Mouse (Mus musculus): ENCODE measurements around the gene Apoc1. TPM values are rescaled to one million over a fixed set of nuclear protein-coding genes. Genes with fewer than 3 reads are reported as not detected.

The Apoc1 gene
- total RNA-seq (2014; rRNA removed) (7,017 and 7,765 TPM in 2 replicates), polyA plus RNA-seq (2012; rRNA removed) (5,801 and 8,240 TPM in 2 replicates)

DNA sequence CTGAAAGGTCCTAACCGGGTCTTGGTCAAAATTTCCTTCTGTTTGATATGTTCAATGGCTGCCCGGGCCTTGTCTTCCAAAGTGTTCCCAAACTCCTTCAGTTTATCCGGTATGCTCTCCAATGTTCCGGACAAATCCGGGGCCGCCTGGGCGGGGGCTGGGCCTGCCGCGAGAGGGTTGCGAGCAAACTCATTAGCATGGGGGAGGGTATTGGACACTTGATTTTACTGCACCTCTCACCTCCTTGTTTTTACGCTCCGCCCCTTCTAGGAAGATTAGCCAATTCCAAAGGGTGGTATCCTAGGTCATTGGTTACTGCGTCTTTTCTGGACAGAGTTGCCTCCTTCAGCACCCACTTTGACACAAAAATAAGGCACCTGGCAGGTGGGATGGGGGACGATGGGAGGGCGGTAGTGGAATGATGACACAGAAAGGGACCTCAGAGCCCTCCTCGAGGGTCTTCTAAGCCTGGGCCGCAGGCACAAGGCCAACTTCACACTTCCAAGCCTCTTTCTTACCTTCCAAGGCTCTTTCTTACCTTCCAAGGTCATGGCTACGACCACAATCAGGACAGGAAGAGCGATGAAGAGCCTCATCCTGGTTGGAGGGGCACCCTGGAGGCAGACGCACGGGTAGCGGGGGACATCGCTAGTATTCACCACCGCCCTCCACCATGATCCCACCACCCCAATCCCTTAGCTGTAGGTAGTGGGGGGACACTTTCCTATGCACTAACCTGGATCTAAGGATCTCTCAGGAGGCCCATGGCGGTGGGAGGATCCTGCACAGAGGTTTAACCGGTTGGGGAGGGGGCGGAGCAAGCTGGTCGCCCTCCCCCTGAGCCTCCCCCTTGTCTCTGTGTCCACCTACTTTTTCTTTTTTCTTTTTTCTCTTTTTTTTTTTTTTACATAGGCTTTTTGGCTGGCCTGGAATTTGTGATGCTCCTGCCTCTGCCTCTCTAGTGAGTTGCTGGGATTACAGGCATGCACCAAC lies at the start of gene Apoc1:
Gene Apoc1, minus strand, starts transcription at position 788 of the 993 bp plus-strand sequence.
- peak within 1 kb of the TSS; percentile 83 for H3K9ac ChIP-seq (ENCODE audit: low read depth, low read length)

DNA sequence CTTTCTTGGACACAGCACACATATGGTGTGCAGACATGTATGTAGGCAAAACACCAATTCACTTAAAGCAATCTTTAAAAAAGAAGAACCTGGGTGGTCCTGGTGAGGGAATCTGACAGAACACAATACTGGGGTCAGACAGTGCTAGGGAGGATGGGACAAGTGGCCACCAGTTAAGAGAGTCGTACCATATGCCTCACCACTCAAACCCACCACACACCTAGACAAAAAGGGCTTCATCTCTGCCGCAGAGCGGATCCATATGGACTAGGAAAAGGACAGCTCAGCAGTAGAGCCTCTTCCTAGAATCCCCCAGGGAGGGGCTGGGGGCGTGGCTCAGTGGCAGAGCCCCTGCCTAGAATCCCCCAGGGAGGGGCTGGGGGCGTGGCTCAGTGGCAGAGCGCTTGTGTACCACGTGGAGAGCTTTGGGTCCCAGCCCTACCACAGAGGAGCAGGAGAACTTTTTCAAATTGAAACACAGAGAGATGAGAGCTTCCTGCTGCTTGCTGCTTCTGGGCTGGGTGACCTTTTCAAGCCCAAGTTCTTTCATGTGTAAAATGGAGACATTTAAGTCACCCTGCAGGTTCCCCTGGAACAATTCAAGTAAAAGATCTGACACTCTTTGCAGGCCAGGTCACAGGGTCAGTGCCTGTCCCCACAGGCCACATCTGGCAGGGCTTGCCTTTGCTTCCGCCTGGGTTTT lies 49.0 kb upstream of the Apoc1 start:
- Histone ChIP-seq H3K79me2 (ENCODE audit: control insufficient read depth, insufficient read depth, low read length) (peaks cover 5% of the 10 kb centered on the region; the same call in 1 of the 2 replicates), H3K4me1 (ENCODE audit: control insufficient read depth, insufficient read depth, low read length) (peaks cover 2% of the 10 kb centered on the region; the same call in 1 of the 2 replicates), H3K27me3 (ENCODE audit: control insufficient read depth, insufficient read depth, low read length) (no peaks in the 10 kb centered on the region), H3K9ac (ENCODE audit: low read depth, low read length) (no peak overlapping the region), H3K4me3 (ENCODE audit: insufficient read depth, low read depth, low read length) (no peak overlapping the region), H3K27ac (replicated peaks; ENCODE audit: insufficient read depth, low read depth, low read length) (no peak overlapping the region), H3K36me3 (ENCODE audit: control insufficient read depth, insufficient read depth, low read length) (peaks cover 4% of the 10 kb centered on the region)
- no peak for DNase-seq (ENCODE audit: extremely low read depth, low read depth, low spot score)
- 53% methylated on average over 8 of the region's 8 CpGs for WGBS
- no peak for TF ChIP-seq CTCF (IDR thresholded peaks at IDR 0.05; ENCODE audit: low read depth, low read length)
- no peak for TF ChIP-seq POLR2A (IDR thresholded peaks at IDR 0.05; ENCODE audit: extremely low read depth, insufficient read depth, low read length)

More for the DNA sequence above, at the start of gene Apoc1:
- Histone ChIP-seq H3K79me2 (ENCODE audit: control insufficient read depth, insufficient read depth, low read length) (peaks cover 10% of the 10 kb centered on the region; the same call in 1 of the 2 replicates), H3K36me3 (ENCODE audit: control insufficient read depth, insufficient read depth, low read length) (peaks cover 13% of the 10 kb centered on the region), H3K4me3 (ENCODE audit: insufficient read depth, low read depth, low read length) (peak within 1 kb of the TSS; percentile 73), H3K4me1 (ENCODE audit: control insufficient read depth, insufficient read depth, low read length) (peaks cover 29% of the 10 kb centered on the region), H3K27me3 (ENCODE audit: control insufficient read depth, insufficient read depth, low read length) (no peaks in the 10 kb centered on the region), H3K27ac (replicated peaks; ENCODE audit: insufficient read depth, low read depth, low read length) (peak within 1 kb of the TSS; percentile 90)
- 17% methylated on average over 28 of the region's 28 CpGs for WGBS
- peak; percentile 91 for DNase-seq (ENCODE audit: extremely low read depth, low read depth, low spot score)
- TF ChIP-seq POLR2A (IDR thresholded peaks at IDR 0.05; ENCODE audit: extremely low read depth, insufficient read depth, low read length) (peak; percentile 92), CTCF (IDR thresholded peaks at IDR 0.05; ENCODE audit: low read depth, low read length) (no peak; the same call in 1 of the 2 replicates)

DNA sequence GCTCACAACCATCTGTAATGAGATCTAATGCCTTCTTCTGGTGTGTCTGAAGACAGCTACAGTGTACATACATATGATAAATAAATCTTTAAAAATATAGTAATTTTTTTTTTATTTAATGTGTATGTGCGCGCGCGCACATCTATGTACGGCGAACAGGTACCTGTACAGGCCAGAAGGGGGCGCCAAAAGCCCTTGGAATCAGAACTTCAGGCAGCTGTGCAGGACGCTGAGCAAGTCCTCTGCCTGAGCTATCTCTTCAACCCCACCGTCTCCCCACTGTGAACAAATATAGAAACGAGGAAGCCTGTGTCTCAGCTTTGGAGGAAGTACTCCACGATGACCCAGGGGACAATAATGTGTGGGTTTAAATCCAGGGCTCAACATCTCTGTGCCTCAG lies 47.8 kb upstream of the Apoc1 start:
- DNase-seq (ENCODE audit: extremely low read depth, low read depth, low spot score), result no peak
- Histone ChIP-seq H3K27ac (replicated peaks; ENCODE audit: insufficient read depth, low read depth, low read length) (no peak overlapping the region), H3K36me3 (ENCODE audit: control insufficient read depth, insufficient read depth, low read length) (peaks cover 5% of the 10 kb centered on the region), H3K4me3 (ENCODE audit: insufficient read depth, low read depth, low read length) (no peak overlapping the region), H3K4me1 (ENCODE audit: control insufficient read depth, insufficient read depth, low read length) (no peaks in the 10 kb centered on the region), H3K79me2 (ENCODE audit: control insufficient read depth, insufficient read depth, low read length) (peaks cover 3% of the 10 kb centered on the region; the same call in 1 of the 2 replicates), H3K9ac (ENCODE audit: low read depth, low read length) (no peak overlapping the region), H3K27me3 (ENCODE audit: control insufficient read depth, insufficient read depth, low read length) (no peaks in the 10 kb centered on the region)
- no peak for TF ChIP-seq POLR2A (IDR thresholded peaks at IDR 0.05; ENCODE audit: extremely low read depth, insufficient read depth, low read length)
- TF ChIP-seq CTCF (IDR thresholded peaks at IDR 0.05; ENCODE audit: low read depth, low read length), result peak; percentile 50
- 86% methylated on average over 11 of the region's 11 CpGs for WGBS

DNA sequence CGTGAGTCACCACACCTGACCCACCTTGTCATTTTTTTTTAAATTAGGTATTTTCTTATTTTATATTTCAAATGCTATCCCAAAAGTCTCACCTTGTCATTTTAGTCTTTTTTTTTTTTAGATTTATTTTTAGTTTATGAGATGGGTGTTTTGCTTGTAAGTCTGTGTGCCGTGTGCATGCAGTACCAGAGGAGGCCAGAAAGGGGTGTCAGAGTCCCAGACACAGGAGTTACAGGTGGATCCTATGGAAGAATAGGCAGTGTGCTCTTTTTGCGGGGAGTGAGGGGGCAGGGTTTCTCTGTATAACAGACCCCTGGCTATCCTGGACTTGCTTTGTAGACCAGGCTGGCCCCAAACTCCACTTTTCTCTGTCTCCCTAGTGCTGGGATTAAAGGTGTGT lies 46.3 kb upstream of the Apoc1 start:
- H3K4me3 ChIP-seq (ENCODE audit: insufficient read depth, low read depth, low read length), result no peak overlapping the region
- no peak for DNase-seq (ENCODE audit: extremely low read depth, low read depth, low spot score)
- TF ChIP-seq POLR2A (IDR thresholded peaks at IDR 0.05; ENCODE audit: extremely low read depth, insufficient read depth, low read length) (no peak), CTCF (IDR thresholded peaks at IDR 0.05; ENCODE audit: low read depth, low read length) (peak; percentile 28; the same call in 1 of the 2 replicates)
- no peaks in the 10 kb centered on the region for H3K4me1 ChIP-seq (ENCODE audit: control insufficient read depth, insufficient read depth, low read length)
- no peak overlapping the region for H3K27ac ChIP-seq (replicated peaks; ENCODE audit: insufficient read depth, low read depth, low read length)
- H3K79me2 ChIP-seq (ENCODE audit: control insufficient read depth, insufficient read depth, low read length), result peaks cover 3% of the 10 kb centered on the region; the same call in 1 of the 2 replicates
- peaks cover 12% of the 10 kb centered on the region for H3K36me3 ChIP-seq (ENCODE audit: control insufficient read depth, insufficient read depth, low read length)
- WGBS, result 96% methylated on average over 3 of the region's 3 CpGs
- H3K9ac ChIP-seq (ENCODE audit: low read depth, low read length), result no peak overlapping the region
- H3K27me3 ChIP-seq (ENCODE audit: control insufficient read depth, insufficient read depth, low read length), result no peaks in the 10 kb centered on the region

DNA sequence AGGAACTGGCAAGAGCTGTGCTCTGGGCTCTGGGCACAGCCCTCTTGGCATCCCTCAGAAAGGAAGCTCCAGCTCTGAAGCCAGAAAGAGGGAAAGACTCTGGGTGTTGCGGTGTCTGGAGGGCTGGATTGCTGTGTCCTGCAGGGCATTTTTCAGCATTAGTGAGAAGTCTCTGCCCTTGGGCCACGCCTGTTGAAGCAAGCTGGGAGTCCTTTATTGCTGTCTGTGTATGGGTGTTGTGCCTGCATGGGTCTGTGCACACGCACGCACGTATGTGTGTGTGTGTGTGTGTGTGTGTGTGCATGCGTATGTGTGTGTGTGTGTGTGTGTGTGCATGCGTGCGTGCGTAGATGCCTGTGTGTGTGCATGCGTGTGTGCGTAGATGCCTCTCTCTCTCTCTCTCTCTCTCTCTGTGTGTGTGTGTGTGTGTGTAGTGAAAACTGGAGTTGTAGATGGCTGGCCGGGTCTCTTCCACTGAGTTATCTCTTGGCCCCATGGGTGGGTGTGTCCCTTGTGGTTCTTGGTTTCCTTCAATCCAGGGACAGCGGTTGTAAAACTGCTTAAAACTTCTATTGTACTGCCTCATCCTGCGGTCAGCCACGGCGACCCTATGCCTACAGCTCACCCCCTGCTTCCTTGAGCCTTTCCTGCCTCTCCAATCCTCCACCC lies 44.1 kb upstream of the Apoc1 start:
- Histone ChIP-seq H3K4me1 (ENCODE audit: control insufficient read depth, insufficient read depth, low read length) (no peaks in the 10 kb centered on the region), H3K79me2 (ENCODE audit: control insufficient read depth, insufficient read depth, low read length) (peaks cover 3% of the 10 kb centered on the region; the same call in 1 of the 2 replicates), H3K9ac (ENCODE audit: low read depth, low read length) (no peak overlapping the region), H3K27me3 (ENCODE audit: control insufficient read depth, insufficient read depth, low read length) (no peaks in the 10 kb centered on the region), H3K36me3 (ENCODE audit: control insufficient read depth, insufficient read depth, low read length) (peaks cover 22% of the 10 kb centered on the region), H3K4me3 (ENCODE audit: insufficient read depth, low read depth, low read length) (no peak overlapping the region), H3K27ac (replicated peaks; ENCODE audit: insufficient read depth, low read depth, low read length) (no peak overlapping the region)
- TF ChIP-seq CTCF (IDR thresholded peaks at IDR 0.05; ENCODE audit: low read depth, low read length), result no peak
- no peak for TF ChIP-seq POLR2A (IDR thresholded peaks at IDR 0.05; ENCODE audit: extremely low read depth, insufficient read depth, low read length)
- no peak for DNase-seq (ENCODE audit: extremely low read depth, low read depth, low spot score)
- WGBS, result 84% methylated on average over 16 of the region's 16 CpGs
